In the genomic region with DNA sequence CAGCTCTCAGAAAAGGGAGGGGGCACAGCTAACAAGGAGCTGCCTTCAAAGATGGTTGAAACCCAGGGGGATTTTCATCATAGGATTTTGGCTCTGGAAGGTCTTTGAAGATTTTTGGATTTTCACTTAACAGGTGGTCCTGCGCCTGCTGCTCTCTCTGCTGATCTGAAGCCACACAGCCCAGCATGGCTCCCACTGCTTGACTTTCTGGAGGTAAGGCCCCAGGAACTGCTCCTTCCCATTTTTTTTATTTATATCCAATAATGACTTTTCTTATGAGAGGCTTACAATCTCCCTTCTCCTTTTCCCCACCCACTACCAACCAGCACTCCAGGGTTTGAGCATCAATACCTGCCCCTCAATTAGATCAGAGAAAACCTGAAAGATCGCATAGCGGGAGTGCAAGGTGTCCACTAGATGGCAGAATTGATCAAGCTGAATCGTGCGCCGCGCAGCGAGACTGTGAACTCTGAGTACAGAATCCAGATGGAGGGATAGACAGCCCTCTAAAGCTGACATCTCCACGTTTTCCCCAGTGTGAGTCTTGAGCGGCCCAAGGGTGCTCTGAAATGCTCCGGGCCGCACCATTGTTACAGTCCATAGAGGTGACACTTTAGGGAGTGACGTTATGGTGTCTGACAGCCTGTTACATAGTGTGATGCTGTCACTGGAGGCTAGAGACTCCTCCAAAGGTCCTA, we compare ENCODE assay signal across 8 mouse cellular contexts.
DNase-seq lines count a peak whose midpoint lies in the region; ATAC-seq and TF ChIP-seq lines count a peak whose summit lies in the region.

No protein-coding gene starts in this region.

- H3K4me1 ChIP-seq in intestine, embryonic 16.5 days (ENCODE audit: control insufficient read depth, insufficient read depth, low read length), result no peaks in the 10 kb centered on the region
- H3K4me1 ChIP-seq in midbrain, embryonic 13.5 days (replicated peaks), result peaks cover 10% of the 10 kb centered on the region
- H3K4me1 ChIP-seq in testis, adult 2 months (ENCODE audit: control insufficient read depth, insufficient read depth, low read length), result no peaks in the 10 kb centered on the region

- no peak overlapping the region for H3K27ac ChIP-seq in intestine, embryonic 16.5 days (ENCODE audit: low read length)
- H3K27ac ChIP-seq in midbrain, embryonic 13.5 days, result no peak overlapping the region
- no peak overlapping the region for H3K27ac ChIP-seq in testis, adult 2 months (ENCODE audit: control insufficient read depth, insufficient read depth, low read depth, low read length)

- no peaks in the 10 kb centered on the region for H3K36me3 ChIP-seq in intestine, embryonic 16.5 days (ENCODE audit: control insufficient read depth, insufficient read depth, low read length)
- no peaks in the 10 kb centered on the region for H3K36me3 ChIP-seq in midbrain, embryonic 13.5 days
- H3K36me3 ChIP-seq in testis, adult 2 months (ENCODE audit: control insufficient read depth, insufficient read depth, low read length), result no peaks in the 10 kb centered on the region

- H3K9me3 ChIP-seq in intestine, embryonic 16.5 days (ENCODE audit: control insufficient read depth, low read length), result no peaks in the 10 kb centered on the region
- no peaks in the 10 kb centered on the region for H3K9me3 ChIP-seq in midbrain, embryonic 13.5 days

- intact Hi-C loops in left cerebral cortex, postnatal 25 days (cut with DNase I), result loop anchor here (2.0 to 10.0 kb wide), 4 partner anchors 574 to 1096 kb away; no protein-coding TSS in a partner anchor

- H3K4me3 ChIP-seq in intestine, embryonic 16.5 days (ENCODE audit: low read length), result no peak overlapping the region
- H3K4me3 ChIP-seq in midbrain, embryonic 13.5 days (replicated peaks), result no peak overlapping the region
- peak overlapping the region; percentile 53 for H3K4me3 ChIP-seq in testis, adult 2 months (ENCODE audit: control insufficient read depth, low read depth, low read length)

- no peak for TF ChIP-seq POLR2A in testis, adult 2 months (IDR thresholded peaks at IDR 0.05; ENCODE audit: control insufficient read depth, low read depth, low read length)

- 0 out of 2 replicates have a peak overlapping the region, but pooled peaks have one; percentile 4 for H3K9ac ChIP-seq in intestine, embryonic 16.5 days (ENCODE audit: low read depth, low read length)
- H3K9ac ChIP-seq in midbrain, embryonic 13.5 days (replicated peaks), result no peak overlapping the region

- 11% methylated on average over 13 of the region's 13 CpGs for WGBS in intestine, embryonic 16.5 days
- WGBS in midbrain, embryonic 13.5 days, result 7% methylated on average over 13 of the region's 13 CpGs

- no peaks in the 10 kb centered on the region for H3K27me3 ChIP-seq in intestine, embryonic 16.5 days (replicated peaks; ENCODE audit: control insufficient read depth, insufficient read depth, low read length)
- 0 out of 2 replicates have a peak, but pooled peaks cover 6% of the 10 kb centered on the region for H3K27me3 ChIP-seq in midbrain, embryonic 13.5 days
- H3K27me3 ChIP-seq in testis, adult 2 months (ENCODE audit: control insufficient read depth, insufficient read depth, low read length), result no peaks in the 10 kb centered on the region

- peak; percentile 13 to 61 for DNase-seq in spleen, postnatal 4 days (ENCODE audit: low spot score in 2 of 2)
- no peak for DNase-seq in spleen, postnatal 36 days (ENCODE audit: low spot score in 2 of 2)
- DNase-seq in cerebellum, postnatal 10 days, result peak; percentile 80 to 87
- peak; percentile 15 to 47 for DNase-seq in frontal cortex, postnatal 25 days (ENCODE audit: low spot score in 2 of 2)
- peak; percentile 62 to 71 for DNase-seq in left cerebral cortex, postnatal 25 days (ENCODE audit: low spot score in 2 of 2)

- peak; percentile 58; the same call in 1 of the 2 replicates for TF ChIP-seq CTCF in testis, adult 2 months (IDR thresholded peaks at IDR 0.05; ENCODE audit: control insufficient read depth, insufficient read depth, insufficient replicate concordance, low read depth, low read length)

- peak; percentile 74 for ATAC-seq in intestine, embryonic 16.5 days
- peak; percentile 92 for ATAC-seq in midbrain, embryonic 13.5 days

- H3K4me2 ChIP-seq in intestine, embryonic 16.5 days (ENCODE audit: low read depth, low read length), result no peak overlapping the region
- H3K4me2 ChIP-seq in midbrain, embryonic 13.5 days (replicated peaks), result peak overlapping the region; percentile 27

Comparison
In these comparisons a context has a peak if more than half of its experiments do, and no peak if none do; other contexts are left out.
1. DNase-seq: peak in spleen, postnatal 4 days (2 of 2), cerebellum, postnatal 10 days (2 of 2), frontal cortex, postnatal 25 days (2 of 2) and left cerebral cortex, postnatal 25 days (2 of 2); none in spleen, postnatal 36 days (0 of 2).